Mouse (Mus musculus): Measurements from ENCODE around the gene Fgfr2. TPM values are rescaled to one million over a fixed set of nuclear protein-coding genes. Genes with fewer than 3 reads are reported as not detected.

Fgfr2 gene
- polyA plus RNA-seq, 1 experiment from 2014 or later: 137 TPM

- Histone ChIP-seq H3K9me3 (replicated peaks) (no peaks in the 10 kb centered on the region), H3K4me2 (replicated peaks) (no peak overlapping the region), H3K4me1 (0 out of 2 replicates have a peak, but pooled peaks cover 4% of the 10 kb centered on the region), H3K36me3 (no peaks in the 10 kb centered on the region), H3K4me3 (replicated peaks) (no peak overlapping the region), H3K27ac (replicated peaks) (no peak overlapping the region), H3K27me3 (no peaks in the 10 kb centered on the region), H3K9ac (no peak overlapping the region)
- no peak for ATAC-seq (ENCODE audit: insufficient number of reproducible peaks, low FRiP score, low TSS enrichment, low read depth)
- 85% methylated on average over 5 of the region's 5 CpGs for WGBS
Observed at GRCm38 (mm10) chr7:130804991-130805390, 2318.2 kb downstream of the Fgfr2 start.

GRCm38 (mm10) chr7:130803251-130803825 is 2319.8 kb downstream of the Fgfr2 start:
- 79% methylated on average over 8 of the region's 8 CpGs for WGBS
- H3K27me3 ChIP-seq: no peaks in the 10 kb centered on the region
- no peak overlapping the region for H3K4me2 ChIP-seq (replicated peaks)
- ATAC-seq (ENCODE audit: insufficient number of reproducible peaks, low FRiP score, low TSS enrichment, low read depth): no peak
- H3K4me3 ChIP-seq (replicated peaks): no peak overlapping the region
- no peaks in the 10 kb centered on the region for H3K36me3 ChIP-seq
- H3K9me3 ChIP-seq (replicated peaks): no peaks in the 10 kb centered on the region
- 0 out of 2 replicates have a peak, but pooled peaks cover 4% of the 10 kb centered on the region for H3K4me1 ChIP-seq
- no peak overlapping the region for H3K27ac ChIP-seq (replicated peaks)
- H3K9ac ChIP-seq: no peak overlapping the region

- no peak overlapping the region for H3K4me2 ChIP-seq (replicated peaks)
- 88% methylated on average over 4 of the region's 4 CpGs for WGBS
- H3K9me3 ChIP-seq (replicated peaks): no peaks in the 10 kb centered on the region
- no peaks in the 10 kb centered on the region for H3K27me3 ChIP-seq
- H3K4me1 ChIP-seq: no peaks in the 10 kb centered on the region
- no peak for ATAC-seq (ENCODE audit: insufficient number of reproducible peaks, low FRiP score, low TSS enrichment, low read depth)
- no peaks in the 10 kb centered on the region for H3K36me3 ChIP-seq
- H3K27ac ChIP-seq (replicated peaks): no peak overlapping the region
- H3K9ac ChIP-seq: no peak overlapping the region
- H3K4me3 ChIP-seq (replicated peaks): no peak overlapping the region
Observed at GRCm38 (mm10) chr7:130801811-130802210, 2321.3 kb downstream of the Fgfr2 start.

GRCm38 (mm10) chr7:130800681-130801080 is 2322.5 kb downstream of the Fgfr2 start:
- H3K27ac ChIP-seq (replicated peaks): no peak overlapping the region
- no peaks in the 10 kb centered on the region for H3K36me3 ChIP-seq
- ATAC-seq (ENCODE audit: insufficient number of reproducible peaks, low FRiP score, low TSS enrichment, low read depth): no peak
- H3K9ac ChIP-seq: no peak overlapping the region
- no peak overlapping the region for H3K4me2 ChIP-seq (replicated peaks)
- no peaks in the 10 kb centered on the region for H3K9me3 ChIP-seq (replicated peaks)
- no peak overlapping the region for H3K4me3 ChIP-seq (replicated peaks)
- no peaks in the 10 kb centered on the region for H3K27me3 ChIP-seq
- 45% methylated on average over 4 of the region's 4 CpGs for WGBS
- H3K4me1 ChIP-seq: no peaks in the 10 kb centered on the region

- H3K27ac ChIP-seq (replicated peaks): no peak overlapping the region
- H3K9ac ChIP-seq: no peak overlapping the region
- H3K4me2 ChIP-seq (replicated peaks): no peak overlapping the region
- no peaks in the 10 kb centered on the region for H3K9me3 ChIP-seq (replicated peaks)
- WGBS: 76% methylated on average over 10 of the region's 10 CpGs
- H3K4me3 ChIP-seq (replicated peaks): no peak overlapping the region
- H3K27me3 ChIP-seq: no peaks in the 10 kb centered on the region
- H3K4me1 ChIP-seq: no peaks in the 10 kb centered on the region
- ATAC-seq (ENCODE audit: insufficient number of reproducible peaks, low FRiP score, low TSS enrichment, low read depth): no peak
- no peaks in the 10 kb centered on the region for H3K36me3 ChIP-seq
Observed at GRCm38 (mm10) chr7:130799418-130799817, 2323.7 kb downstream of the Fgfr2 start.

GRCm38 (mm10) chr7:130797524-130797923 is 2325.6 kb downstream of the Fgfr2 start:
- no peak overlapping the region for H3K27ac ChIP-seq (replicated peaks)
- no peaks in the 10 kb centered on the region for H3K4me1 ChIP-seq
- no peaks in the 10 kb centered on the region for H3K27me3 ChIP-seq
- no peak overlapping the region for H3K4me3 ChIP-seq (replicated peaks)
- 90% methylated on average over 6 of the region's 6 CpGs for WGBS
- H3K4me2 ChIP-seq (replicated peaks): no peak overlapping the region
- no peak overlapping the region for H3K9ac ChIP-seq
- H3K9me3 ChIP-seq (replicated peaks): no peaks in the 10 kb centered on the region
- no peaks in the 10 kb centered on the region for H3K36me3 ChIP-seq
- ATAC-seq (ENCODE audit: insufficient number of reproducible peaks, low FRiP score, low TSS enrichment, low read depth): no peak

GRCm38 (mm10) chr7:130796786-130797185 is 2326.4 kb downstream of the Fgfr2 start:
- Histone ChIP-seq H3K4me3 (replicated peaks) (no peak overlapping the region), H3K36me3 (no peaks in the 10 kb centered on the region), H3K27ac (replicated peaks) (no peak overlapping the region), H3K27me3 (no peaks in the 10 kb centered on the region), H3K4me2 (replicated peaks) (no peak overlapping the region), H3K9me3 (replicated peaks) (no peaks in the 10 kb centered on the region), H3K9ac (no peak overlapping the region), H3K4me1 (no peaks in the 10 kb centered on the region)
- no peak for ATAC-seq (ENCODE audit: insufficient number of reproducible peaks, low FRiP score, low TSS enrichment, low read depth)
- WGBS: 66% methylated on average over 8 of the region's 8 CpGs

GRCm38 (mm10) chr7:130793671-130794070 is 2329.5 kb downstream of the Fgfr2 start:
- Histone ChIP-seq H3K27ac (replicated peaks) (no peak overlapping the region), H3K4me2 (replicated peaks) (no peak overlapping the region)
- WGBS: 50% methylated on average over 9 of the region's 9 CpGs

GRCm38 (mm10) chr7:130789456-130789855 is 2333.7 kb downstream of the Fgfr2 start:
- no peak overlapping the region for H3K4me2 ChIP-seq (replicated peaks)
- no peaks in the 10 kb centered on the region for H3K36me3 ChIP-seq
- H3K4me1 ChIP-seq: peaks cover 10% of the 10 kb centered on the region; the same call in 1 of the 2 replicates
- H3K27me3 ChIP-seq: no peaks in the 10 kb centered on the region
- H3K9me3 ChIP-seq (replicated peaks): no peaks in the 10 kb centered on the region
- H3K27ac ChIP-seq (replicated peaks): no peak overlapping the region
- WGBS: 82% methylated on average over 7 of the region's 7 CpGs
- ATAC-seq (ENCODE audit: insufficient number of reproducible peaks, low FRiP score, low TSS enrichment, low read depth): no peak
- no peak overlapping the region for H3K9ac ChIP-seq
- H3K4me3 ChIP-seq (replicated peaks): no peak overlapping the region

More at GRCm38 (mm10) chr7:130793671-130794070, 2329.5 kb downstream of the Fgfr2 start:
- H3K9me3 ChIP-seq (replicated peaks): no peaks in the 10 kb centered on the region
- no peak overlapping the region for H3K4me3 ChIP-seq (replicated peaks)
- no peaks in the 10 kb centered on the region for H3K36me3 ChIP-seq
- no peak overlapping the region for H3K9ac ChIP-seq
- no peaks in the 10 kb centered on the region for H3K27me3 ChIP-seq
- no peaks in the 10 kb centered on the region for H3K4me1 ChIP-seq
- no peak for ATAC-seq (ENCODE audit: insufficient number of reproducible peaks, low FRiP score, low TSS enrichment, low read depth)

GRCm38 (mm10) chr7:130788950-130789349 is 2334.2 kb downstream of the Fgfr2 start:
- peaks cover 10% of the 10 kb centered on the region; the same call in 1 of the 2 replicates for H3K4me1 ChIP-seq
- H3K36me3 ChIP-seq: no peaks in the 10 kb centered on the region
- no peak overlapping the region for H3K4me3 ChIP-seq (replicated peaks)
- H3K27ac ChIP-seq (replicated peaks): no peak overlapping the region
- no peak for ATAC-seq (ENCODE audit: insufficient number of reproducible peaks, low FRiP score, low TSS enrichment, low read depth)
- H3K9me3 ChIP-seq (replicated peaks): no peaks in the 10 kb centered on the region
- H3K9ac ChIP-seq: no peak overlapping the region
- 70% methylated on average over 3 of the region's 3 CpGs for WGBS
- H3K4me2 ChIP-seq (replicated peaks): no peak overlapping the region
- H3K27me3 ChIP-seq: no peaks in the 10 kb centered on the region

- no peaks in the 10 kb centered on the region for H3K36me3 ChIP-seq
Observed at GRCm38 (mm10) chr7:130787537-130787936, 2335.6 kb downstream of the Fgfr2 start.

GRCm38 (mm10) chr7:130786708-130787107 is 2336.4 kb downstream of the Fgfr2 start:
- Histone ChIP-seq H3K4me1 (peaks cover 10% of the 10 kb centered on the region; the same call in 1 of the 2 replicates), H3K27ac (replicated peaks) (no peak overlapping the region), H3K4me2 (replicated peaks) (no peak overlapping the region), H3K9me3 (replicated peaks) (no peaks in the 10 kb centered on the region), H3K27me3 (no peaks in the 10 kb centered on the region), H3K36me3 (no peaks in the 10 kb centered on the region), H3K9ac (no peak overlapping the region), H3K4me3 (replicated peaks) (no peak overlapping the region)
- no peak for ATAC-seq (ENCODE audit: insufficient number of reproducible peaks, low FRiP score, low TSS enrichment, low read depth)
- WGBS: 80% methylated on average over 5 of the region's 5 CpGs

More at GRCm38 (mm10) chr7:130787537-130787936, 2335.6 kb downstream of the Fgfr2 start:
- Histone ChIP-seq H3K9ac (no peak overlapping the region), H3K27me3 (no peaks in the 10 kb centered on the region), H3K9me3 (replicated peaks) (no peaks in the 10 kb centered on the region), H3K4me2 (replicated peaks) (no peak overlapping the region), H3K4me3 (replicated peaks) (no peak overlapping the region), H3K27ac (replicated peaks) (no peak overlapping the region), H3K4me1 (peaks cover 10% of the 10 kb centered on the region; the same call in 1 of the 2 replicates)
- WGBS: 89% methylated on average over 4 of the region's 4 CpGs
- ATAC-seq (ENCODE audit: insufficient number of reproducible peaks, low FRiP score, low TSS enrichment, low read depth): no peak

Data from embryonic facial prominence, embryonic 15.5 days (tissue).